Mouse (Mus musculus): ENCODE measurements around the gene Sptbn4.
A peak's percentile ranks its signal among the peaks of the same experiment; 100 is the strongest.

Gene Sptbn4

DNA sequence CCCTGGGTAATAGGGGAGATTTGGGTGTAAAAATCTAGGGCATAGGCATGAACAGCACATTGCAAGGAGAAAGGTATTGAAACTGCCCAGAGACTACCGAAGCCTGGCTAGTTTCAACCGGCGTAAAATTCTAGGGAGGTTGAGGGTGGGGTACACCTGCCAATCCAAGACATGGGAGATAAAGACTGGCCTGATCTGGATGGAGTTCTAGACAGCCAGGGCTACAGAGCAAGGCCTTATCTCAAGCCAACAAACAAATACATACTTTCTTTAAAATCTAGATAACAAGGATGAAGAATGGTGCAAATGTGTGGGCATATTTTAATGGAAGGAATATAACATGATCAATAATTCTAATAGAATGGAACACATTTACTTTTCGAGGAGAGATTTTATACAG, 92.7 kb downstream of the Sptbn4 start:
- DNase-seq (ENCODE audit: low spot score in 2 of 2), result no peak

DNA sequence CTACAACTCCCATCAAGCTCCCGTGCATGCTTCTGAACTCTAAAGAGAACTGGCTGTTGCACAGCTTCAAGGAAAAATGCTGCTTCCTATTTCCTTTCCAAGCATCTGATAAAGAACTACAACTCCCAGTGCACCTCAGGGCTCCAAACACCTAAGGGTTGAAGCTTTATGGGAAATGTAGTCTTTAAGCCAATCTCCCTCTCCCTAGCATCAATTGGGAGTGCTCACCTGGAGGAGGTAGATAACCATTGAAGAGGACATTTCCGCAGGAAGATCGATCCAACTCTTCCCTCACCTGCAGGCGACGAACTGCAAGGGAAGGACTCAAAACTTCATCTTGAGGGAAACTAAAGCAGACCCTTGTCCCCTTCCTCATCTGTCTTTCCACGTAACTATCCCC, 93.3 kb downstream of the Sptbn4 start:
- DNase-seq (ENCODE audit: low spot score in 2 of 2), result peak in 1 of 2 experiments; percentile 22

DNA sequence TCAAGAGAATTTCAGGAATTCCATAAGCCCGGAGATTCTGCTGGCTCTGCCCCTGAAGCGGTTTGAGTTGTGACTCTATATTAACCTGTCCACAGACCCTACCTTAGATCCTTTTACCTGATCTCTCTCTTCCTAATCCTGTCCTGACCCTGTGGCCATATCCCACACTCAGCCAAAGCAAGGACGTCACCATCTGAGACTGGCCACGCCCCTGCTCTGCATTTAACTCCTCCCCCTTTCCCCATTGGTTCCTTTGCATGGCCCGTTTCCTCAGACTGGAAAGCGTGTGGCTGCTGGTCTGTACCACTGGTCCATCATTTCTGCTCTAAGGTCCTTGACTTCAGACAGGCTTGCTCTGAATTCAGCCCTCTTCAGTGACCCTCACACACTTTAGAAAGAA, 102.0 kb downstream of the Sptbn4 start:
- no peak for DNase-seq (ENCODE audit: low spot score in 2 of 2)

DNA sequence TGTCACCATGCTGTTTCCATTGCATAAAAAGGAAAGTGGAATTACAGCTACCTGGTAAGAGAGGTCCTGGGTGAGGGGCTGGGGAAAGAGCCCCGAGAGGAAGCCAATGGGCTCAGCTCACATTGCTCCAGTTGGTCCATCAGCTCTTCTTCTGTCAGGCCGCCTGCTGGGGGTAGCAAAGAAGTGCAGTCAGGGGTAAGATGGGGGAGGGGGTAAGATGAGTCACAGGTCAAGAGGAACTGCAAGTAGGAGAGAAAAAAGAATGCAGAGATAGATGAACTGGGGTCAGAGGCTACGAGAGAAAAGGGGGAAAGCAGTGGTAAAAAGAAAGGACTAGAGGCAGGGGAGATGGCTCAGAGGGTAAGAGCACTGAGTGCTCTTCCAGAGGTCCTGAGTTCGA, 104.9 kb downstream of the Sptbn4 start:
- DNase-seq (ENCODE audit: low spot score in 2 of 2), result no peak

DNA sequence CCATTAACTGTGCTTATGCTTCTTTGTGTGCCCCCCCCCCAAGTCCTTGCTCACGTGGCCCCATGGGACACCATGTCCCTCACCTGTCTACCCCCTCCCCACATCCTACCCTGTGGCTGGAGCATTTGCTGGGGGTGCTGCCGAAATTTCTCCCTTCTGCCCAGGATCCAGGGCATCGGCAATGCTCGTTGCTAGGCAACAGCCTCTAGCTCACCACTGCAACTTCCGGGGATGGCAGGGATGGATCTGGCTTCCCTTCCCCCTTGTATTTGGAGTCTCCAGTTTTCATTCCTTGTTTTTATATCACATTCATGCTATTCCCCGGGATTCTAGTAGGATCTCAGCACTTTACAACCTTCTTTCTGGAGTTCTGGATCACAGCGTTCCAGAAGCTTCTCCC, 108.0 kb downstream of the Sptbn4 start:
- DNase-seq (ENCODE audit: low spot score in 2 of 2), result no peak

DNA sequence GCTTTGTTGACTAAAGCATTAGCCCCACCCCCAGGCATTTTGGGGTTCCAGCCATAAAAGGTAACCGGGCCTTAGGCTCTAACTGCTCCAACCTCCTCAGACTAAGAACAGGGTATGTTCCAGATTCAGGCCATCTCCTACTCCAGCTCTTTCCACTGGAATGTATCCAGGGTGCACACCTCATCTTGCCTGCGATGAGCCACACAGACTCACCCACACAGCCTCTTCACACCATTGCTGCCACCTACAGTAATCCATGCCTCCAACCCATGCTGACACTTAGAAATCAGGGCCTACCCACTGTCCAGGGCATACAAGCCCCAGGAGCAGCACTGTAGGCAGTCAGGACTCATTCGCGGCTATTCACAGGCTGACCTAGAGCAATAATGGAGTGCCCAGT, 108.4 kb downstream of the Sptbn4 start:
- no peak for DNase-seq (ENCODE audit: low spot score in 2 of 2)

DNA sequence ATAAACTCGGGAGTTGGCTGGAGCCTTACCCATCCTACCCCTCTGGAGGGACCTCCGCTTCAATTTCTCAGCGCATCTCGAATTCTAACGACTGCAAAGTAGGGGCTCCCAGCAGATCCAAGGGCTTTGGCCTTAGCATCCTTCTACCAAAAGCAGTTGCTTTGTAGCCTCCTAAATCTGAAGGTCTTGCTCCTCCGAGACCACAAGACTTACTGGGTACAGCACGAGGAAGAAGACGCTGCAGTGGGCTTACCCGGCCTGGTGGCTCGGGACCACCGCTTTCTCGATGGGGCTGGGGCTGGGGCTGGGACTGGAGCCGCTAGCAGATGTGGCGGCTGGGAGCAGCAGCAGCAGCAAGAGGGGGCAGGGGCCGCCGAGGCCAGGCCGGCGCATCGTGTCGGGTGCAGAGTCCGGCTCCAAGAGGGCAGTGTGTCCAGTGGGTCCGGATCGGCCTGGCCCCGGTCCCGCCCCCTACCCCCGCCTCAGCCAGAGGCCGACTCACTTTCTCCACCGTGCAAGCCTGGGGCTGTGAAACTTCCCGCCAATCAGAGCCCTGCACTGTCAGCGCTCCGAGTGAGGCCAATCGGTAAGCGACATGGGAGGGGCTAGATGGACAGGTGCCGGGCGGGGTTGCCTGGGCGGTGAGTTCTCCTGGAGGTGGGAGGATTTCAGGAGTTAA, 110.2 kb downstream of the Sptbn4 start, which contains the start of gene Ltbp4:
Gene Ltbp4, minus strand, starts transcription at position 518 of the 679 bp plus-strand sequence.
- no peak for DNase-seq (ENCODE audit: low spot score in 2 of 2)

DNA sequence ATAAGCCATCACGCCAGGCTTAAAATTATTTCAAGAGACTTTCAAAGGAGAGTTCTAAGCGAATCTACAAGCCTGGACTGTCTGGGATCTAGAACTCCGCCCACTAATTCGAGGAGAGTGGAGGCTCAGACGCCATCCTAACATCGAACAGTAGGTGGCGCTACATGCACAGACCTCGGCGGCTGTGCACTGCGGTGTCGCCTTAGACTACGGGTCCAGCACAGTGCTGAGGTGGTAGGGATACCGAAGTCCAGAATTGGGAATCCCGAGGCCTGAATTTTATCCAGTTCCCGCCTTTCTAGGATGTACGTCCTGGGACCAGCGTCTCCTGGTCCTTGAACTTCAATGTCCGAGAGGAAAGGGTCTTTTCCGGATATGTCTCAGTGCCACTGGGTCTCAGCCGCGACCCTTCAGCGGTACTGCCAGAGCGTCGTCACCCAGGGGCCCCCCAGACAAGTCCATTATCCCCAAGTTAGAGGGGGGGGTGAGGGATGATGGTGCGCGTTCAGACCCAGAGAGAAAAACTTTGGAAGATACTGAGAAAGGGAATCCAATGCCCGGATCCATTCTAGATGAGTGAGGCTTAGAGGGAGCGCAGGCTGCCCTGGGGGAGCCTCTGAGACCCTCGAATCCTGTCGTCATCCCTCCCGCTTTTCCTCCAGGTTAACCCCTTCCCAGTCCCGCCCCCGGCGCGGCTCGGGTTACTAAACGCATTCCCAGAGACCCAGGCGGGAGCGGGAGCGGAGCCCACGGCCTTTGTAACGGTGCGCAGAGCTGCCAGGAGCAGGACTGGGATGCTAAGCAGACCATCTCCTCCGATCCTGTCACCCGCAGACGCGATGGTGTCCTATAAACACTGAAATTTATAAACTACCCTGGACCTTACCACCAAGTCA, 111.3 kb downstream of the Sptbn4 start:
- DNase-seq (ENCODE audit: low spot score in 2 of 2), result peak; percentile 70 to 88

DNA sequence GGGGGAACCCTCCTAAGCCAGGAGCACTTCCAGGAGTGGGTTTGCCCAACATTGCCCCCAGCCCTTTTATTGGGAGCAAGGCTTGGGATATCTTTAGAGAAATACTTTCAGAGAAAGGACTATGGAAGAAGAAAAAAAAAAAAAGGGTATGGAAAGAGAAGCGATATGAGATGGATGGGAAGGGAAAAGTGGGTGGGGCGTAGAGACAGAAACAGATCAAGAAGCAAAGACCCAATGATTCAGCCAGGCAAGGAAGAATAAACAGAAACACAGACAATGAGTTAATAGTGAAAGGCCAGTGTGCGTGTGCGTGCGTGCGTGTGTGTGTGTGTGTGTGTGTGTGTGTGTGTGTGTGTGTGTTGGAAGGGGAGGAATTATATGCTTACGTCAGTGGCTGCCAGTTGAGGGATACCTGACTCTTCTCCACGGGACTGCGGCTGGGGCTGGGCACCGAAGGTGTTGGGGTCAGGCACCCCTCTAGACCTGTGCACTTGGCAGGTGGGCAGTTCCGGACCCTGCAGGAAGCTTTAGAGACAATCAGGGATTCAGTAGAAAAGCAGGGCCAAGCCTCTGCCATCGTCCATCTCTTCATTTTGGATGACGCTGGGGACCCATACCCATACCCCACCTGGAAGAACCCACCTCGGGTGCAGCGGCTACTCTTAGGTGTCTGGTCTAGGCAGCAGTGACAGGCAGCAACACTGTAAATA, 112.3 kb downstream of the Sptbn4 start:
- no peak for DNase-seq (ENCODE audit: low spot score in 2 of 2)

DNA sequence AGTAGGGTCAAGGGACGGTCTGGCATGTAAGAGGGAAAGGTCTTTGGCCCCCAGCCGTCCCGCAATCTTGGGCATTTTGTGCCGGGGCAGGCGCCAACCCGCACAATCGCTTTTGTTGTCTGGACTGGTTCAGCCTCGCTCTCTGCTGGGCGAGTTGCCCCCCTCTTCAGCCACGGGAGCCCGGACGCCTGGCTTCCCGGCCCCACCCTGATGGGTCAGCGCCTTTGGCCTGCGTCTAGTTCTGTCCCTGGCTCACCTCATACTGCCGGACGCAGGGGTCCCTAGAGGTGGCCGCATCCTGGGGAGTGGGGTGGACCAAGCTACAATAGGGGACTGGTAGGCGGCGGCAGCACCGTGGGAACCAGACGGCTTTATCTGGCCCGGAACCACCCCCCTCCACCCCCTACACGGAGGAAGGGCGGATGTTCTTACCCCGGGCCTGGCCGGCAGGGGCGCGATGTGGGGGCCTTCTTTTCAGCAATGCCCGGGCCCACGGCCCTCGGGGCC, 113.0 kb downstream of the Sptbn4 start:
- DNase-seq (ENCODE audit: low spot score in 2 of 2), result peak in 1 of 2 experiments; percentile 20

DNA sequence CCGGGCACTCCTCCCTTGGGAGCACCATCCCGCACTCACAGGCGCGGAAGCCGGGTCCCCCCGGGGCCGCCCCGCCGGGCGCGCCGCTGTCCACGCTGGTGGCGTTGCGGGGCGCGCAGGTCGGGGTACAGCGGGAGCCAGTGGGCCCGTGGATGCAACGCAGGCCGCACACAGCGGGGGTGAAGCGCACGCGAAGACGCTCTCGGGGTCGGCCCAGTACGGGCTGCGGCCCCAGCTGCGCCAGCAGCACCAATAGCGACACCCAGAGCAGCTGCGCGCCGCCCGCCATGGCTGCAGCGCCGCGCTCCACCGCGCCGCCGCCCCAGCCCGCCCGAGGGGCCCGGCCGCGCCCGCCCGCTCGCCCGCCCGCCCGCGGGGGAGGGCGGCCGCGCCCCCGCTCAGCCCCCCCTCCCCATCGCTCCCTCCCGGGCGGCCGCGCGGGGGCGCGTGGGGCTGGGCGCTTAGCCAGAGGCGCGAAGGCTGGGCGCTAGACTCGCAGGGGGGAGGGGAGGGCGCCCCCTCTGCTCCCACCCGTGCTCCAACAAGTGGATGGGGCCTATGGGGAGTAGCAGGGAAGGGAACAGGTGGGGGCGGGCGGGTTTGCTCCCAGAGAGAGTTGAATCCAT, 114.1 kb downstream of the Sptbn4 start:
- no peak for DNase-seq (ENCODE audit: low spot score in 2 of 2)

DNA sequence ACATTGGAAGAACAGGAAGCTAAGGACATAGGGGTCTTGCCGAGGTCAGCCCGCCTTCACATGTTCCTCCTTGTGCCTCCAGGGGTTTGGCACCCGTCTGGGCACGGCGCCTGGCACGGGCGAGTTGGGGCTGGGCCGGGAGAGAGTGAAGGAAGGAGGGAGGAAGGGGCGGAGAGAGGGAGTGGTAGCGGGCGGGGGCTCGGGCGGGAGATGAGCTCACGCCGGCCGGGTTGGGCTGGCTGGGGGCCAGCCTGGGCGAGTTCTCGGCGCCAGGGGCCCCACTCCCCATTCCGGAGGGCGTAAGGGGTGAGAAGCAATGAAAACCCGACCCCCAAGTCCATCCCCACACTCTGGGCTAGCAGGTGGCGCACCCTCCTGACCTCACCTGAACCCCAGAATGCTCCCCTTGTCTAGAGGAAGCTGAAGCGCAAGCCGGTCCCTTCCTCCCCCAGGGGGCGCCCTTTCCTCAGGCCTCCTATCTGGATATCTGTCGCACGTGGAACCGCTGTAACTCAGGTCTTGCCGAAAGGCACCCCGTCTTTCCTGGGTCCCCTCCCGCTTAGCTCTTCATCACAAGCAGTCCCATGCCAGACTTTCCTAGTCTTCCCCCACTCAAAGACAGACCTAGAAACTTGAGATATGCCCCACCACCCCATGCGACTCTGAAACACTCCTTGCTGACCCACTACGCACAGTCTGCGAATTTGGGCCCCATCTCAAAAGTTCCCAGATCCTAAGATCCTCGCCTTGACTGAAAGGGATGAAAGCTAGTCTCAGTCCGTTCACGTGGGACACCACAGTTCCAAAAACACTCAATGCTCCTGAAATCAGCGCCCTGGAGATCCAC, 114.9 kb downstream of the Sptbn4 start:
- DNase-seq (ENCODE audit: low spot score in 2 of 2), result peak; percentile 79

DNA sequence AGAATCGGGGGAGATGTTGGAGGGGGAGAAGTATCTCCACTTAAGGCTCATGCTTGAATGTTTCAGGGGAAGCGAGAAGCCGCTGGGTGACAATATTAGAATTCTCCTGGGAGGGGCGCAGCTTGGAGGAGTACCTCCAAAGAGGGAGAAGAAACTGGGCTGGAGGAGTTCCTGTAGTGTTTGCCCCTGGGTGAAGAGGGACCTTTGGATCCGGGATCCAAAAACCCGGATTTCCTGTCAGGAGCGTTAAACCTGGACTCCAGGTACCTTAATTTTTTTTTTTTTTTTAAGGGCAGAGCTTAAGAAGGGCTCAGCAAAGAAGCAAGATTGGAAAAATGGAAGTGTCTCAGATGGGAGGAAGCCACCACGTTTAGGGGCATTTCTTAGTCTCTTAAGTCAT, 115.6 kb downstream of the Sptbn4 start:
- DNase-seq (ENCODE audit: low spot score in 2 of 2), result no peak

DNA sequence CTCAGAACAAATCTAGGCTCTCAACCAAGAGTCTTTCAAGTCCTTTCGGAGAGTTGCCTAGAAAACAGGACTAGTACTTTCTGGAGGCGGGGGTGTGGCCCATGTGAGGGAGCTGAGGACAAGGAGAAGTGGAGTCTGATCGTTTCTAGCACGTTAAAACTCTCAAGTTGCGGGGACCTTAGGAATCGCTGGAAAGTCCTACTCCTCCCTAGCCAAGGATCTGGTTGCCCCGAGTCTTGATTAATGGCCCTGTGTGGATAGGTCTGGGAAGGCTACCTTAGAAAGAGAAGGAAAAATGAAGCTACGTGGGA, 116.0 kb downstream of the Sptbn4 start:
- DNase-seq (ENCODE audit: low spot score in 2 of 2), result no peak

DNA sequence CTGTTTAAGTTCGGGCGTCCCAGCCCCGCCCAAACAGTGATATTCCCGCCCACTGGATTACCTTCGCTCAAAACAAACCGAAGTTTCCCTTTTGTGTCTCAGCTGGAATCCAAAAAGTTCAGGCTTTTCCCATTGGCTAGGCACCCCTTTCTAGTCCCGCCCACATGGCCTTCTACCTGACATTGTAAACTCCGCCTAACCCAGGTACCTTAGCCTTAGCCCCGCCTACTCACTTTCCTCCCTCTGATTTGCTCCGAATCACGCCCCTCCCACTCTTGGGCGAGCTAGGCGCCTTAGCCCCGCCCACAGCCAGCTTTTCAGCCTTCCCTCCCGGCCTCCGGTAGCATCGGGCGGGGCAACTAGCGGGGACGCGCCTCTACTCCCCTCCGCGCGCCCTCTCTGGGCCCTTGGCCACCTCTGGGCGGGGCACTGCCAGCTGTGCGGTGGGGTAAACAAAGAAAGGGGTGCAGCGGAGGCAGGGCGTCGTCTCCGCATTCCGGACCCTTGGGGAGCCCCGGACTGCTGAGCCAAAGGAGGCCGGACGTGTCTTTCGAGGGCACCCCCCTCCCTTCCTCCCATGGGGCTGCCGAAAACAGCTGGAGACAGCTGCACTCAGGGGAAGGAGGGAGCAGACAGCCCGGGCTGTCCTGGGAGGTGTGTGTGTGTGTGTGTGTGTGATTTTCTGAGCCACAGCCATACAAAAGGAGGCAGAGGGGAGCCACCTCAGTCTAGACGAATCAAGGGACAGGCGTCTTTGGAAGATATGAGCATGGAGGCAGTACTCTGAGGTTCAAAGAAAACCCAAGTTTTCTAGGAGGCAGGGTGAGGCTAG, 116.6 kb downstream of the Sptbn4 start:
- peak; percentile 57 to 71 for DNase-seq (ENCODE audit: low spot score in 2 of 2)

DNA sequence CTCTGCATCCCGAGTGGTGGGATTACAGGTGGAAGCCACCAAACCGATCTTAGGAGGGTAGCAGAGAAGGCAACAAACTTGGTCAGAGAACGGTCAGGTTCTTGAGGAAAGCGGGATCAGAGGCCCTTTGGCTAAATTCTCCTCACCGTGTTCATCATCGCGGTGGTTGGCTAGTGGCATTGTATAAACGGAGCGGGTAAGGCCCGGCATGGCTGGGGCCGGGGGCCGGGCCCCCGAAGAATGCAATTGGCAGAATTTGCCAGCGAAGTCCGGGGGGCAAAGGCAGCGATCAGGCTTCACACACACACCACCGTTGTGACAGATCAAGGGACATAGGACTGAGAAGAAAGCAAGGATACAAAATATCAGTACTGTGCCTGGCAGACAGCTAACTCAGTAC, 117.5 kb downstream of the Sptbn4 start:
- DNase-seq (ENCODE audit: low spot score in 2 of 2), result no peak

DNA sequence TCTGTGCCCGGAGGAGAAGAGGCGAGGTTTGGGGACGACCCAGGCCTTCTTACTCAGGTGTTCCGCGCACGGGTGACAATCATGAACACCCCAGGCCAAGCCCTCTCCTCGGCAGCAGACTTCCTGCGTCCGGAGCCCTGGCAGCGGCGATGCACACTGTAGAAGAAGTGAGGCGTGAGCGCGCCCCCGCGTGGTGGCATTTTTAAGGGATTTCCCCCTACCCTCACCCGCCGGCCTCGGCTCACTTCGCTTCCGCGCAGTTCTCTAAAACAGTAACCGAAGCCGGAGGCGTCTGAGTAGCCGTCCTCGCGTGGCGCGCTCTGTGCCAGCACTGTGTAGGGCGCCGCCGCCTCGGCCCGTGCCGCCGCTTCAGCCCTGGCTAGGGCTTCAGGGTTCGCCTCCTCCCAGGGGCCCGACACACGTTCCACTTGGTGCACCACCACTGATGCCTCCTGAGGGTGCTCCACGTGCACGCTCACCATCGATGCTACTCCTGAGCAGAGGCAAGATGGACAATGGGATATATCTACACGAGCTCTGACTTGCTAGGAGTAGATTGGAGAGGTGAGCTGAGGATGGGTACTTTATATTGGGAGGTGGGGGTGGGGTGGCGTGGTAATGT, 118.0 kb downstream of the Sptbn4 start:
- DNase-seq (ENCODE audit: low spot score in 2 of 2), result peak in 1 of 2 experiments; percentile 78

DNA sequence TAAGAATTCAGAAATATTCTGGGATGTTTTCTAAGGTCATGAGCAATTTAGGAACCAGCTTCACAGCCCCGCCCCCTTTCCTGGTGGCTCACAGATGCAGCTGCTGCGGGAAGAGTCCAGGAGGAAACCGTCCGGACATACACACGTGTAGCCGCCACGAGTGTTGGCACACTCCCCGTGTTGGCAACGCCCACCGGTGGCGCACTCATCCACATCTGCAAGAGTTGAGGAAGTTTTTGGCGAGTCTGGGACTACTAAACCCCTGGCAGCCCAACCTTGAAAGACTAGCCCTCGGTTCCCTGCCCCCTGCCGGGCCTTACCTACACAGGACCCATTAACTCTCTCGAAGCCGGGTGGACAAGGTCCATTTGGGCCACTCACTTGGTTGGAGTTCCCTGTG, 118.8 kb downstream of the Sptbn4 start:
- DNase-seq (ENCODE audit: low spot score in 2 of 2), result no peak

DNA sequence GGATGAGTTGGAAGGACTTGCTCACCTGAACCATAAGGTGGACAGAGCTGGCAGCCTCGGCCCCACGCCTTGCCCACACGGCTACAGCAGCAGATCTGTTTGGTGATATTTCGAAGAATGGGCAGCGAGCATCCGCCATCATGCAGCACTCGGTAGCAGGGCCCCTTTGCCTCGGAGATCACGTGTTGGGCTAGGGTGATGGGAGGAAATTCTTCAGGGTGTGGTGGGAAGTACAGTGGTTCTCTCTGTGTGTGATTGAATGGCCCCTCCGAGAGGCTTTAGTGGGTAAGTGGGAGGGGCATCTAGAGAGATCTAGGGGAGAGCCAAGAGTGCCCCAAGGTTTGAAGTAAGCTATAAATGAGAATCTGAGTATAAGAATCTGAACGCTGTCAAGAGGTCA, 119.3 kb downstream of the Sptbn4 start:
- no peak for DNase-seq (ENCODE audit: low spot score in 2 of 2)

DNA sequence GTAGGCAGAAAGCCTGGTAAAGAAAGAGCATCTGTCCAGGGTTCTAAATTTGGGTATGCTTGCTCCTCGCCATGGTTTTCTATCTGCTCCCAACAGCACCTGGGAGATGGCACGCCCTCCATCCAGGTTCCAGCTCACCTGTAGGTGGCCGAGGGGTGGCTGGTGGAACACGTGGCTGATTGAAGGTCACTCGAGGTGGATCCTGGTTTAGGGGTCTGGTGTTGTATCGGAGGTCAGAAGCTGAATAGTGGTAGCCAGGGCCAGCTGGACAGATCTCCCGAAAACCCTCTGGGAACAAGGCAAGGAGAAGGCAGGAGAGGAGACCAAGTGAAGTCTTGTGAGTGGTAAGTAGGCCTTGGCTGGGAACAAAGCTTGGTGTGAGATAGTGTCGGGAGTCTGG, 120.0 kb downstream of the Sptbn4 start:
- no peak for DNase-seq (ENCODE audit: low spot score in 2 of 2)
